Mouse (Mus musculus): ENCODE measurements around the gene Cep19. TPM values are rescaled to one million over a fixed set of nuclear protein-coding genes. Genes with fewer than 3 reads are reported as not detected.
"Not testable (repeated sequence)": the region's sequence is repeated elsewhere in the genome, so short reads cannot be mapped to it uniquely, and the experiment has no call there.

The Cep19 gene
- total and polyA plus RNA-seq, 2 experiments from 2014 or later: 43.6 to 64.8 TPM

GRCm38 (mm10) chr16:32078991-32079511 lies 20.5 kb upstream of the Cep19 start, which contains the start of gene Pak2:
Gene Pak2 (minus strand): TSS chr16:32079342.
- no peaks in the 10 kb centered on the region for H3K9me3 ChIP-seq (ENCODE audit: low read length)
- no peaks in the 10 kb centered on the region; the same call in 1 of the 2 replicates for H3K36me3 ChIP-seq (ENCODE audit: insufficient read depth)
- WGBS: under 1% methylated on average over 37 of the region's 60 CpGs
- ATAC-seq: peak; percentile 99
- no peak for TF ChIP-seq CTCF (IDR thresholded peaks at IDR 0.05; ENCODE audit: low read depth)
- peak within 1 kb of the TSS; percentile 94 for H3K9ac ChIP-seq
- H3K4me2 ChIP-seq (ENCODE audit: low read depth): peak within 1 kb of the TSS; percentile 82
- H3K4me3 ChIP-seq (ENCODE audit: low read depth, low read length): peak within 1 kb of the TSS; percentile 100
- H3K27ac ChIP-seq (ENCODE audit: low read depth, low read length): peak within 1 kb of the TSS; percentile 90
- peaks cover 14% of the 10 kb centered on the region; the same call in 1 of the 2 replicates for H3K4me1 ChIP-seq (ENCODE audit: insufficient read depth)
- DNase-seq: peak; percentile 92
- no peaks in the 10 kb centered on the region for H3K27me3 ChIP-seq (ENCODE audit: insufficient read depth, low read length)

- no peak for TF ChIP-seq CTCF (IDR thresholded peaks at IDR 0.05; ENCODE audit: low read depth)
- Histone ChIP-seq H3K9ac (no peak overlapping the region), H3K9me3 (ENCODE audit: low read length) (no peaks in the 10 kb centered on the region), H3K4me2 (ENCODE audit: low read depth) (no peak overlapping the region), H3K4me1 (ENCODE audit: insufficient read depth) (no peaks in the 10 kb centered on the region), H3K4me3 (ENCODE audit: low read depth, low read length) (no peak overlapping the region), H3K36me3 (ENCODE audit: insufficient read depth) (peaks cover 72% of the 10 kb centered on the region), H3K27me3 (ENCODE audit: insufficient read depth, low read length) (no peaks in the 10 kb centered on the region), H3K27ac (ENCODE audit: low read depth, low read length) (no peak overlapping the region)
- WGBS: 86% methylated on average over 17 of the region's 17 CpGs
- DNase-seq: no peak
- no peak for ATAC-seq
These were observed 11.8 kb upstream of the Cep19 start for GRCm38 (mm10) chr16:32087629-32088443.

DNA sequence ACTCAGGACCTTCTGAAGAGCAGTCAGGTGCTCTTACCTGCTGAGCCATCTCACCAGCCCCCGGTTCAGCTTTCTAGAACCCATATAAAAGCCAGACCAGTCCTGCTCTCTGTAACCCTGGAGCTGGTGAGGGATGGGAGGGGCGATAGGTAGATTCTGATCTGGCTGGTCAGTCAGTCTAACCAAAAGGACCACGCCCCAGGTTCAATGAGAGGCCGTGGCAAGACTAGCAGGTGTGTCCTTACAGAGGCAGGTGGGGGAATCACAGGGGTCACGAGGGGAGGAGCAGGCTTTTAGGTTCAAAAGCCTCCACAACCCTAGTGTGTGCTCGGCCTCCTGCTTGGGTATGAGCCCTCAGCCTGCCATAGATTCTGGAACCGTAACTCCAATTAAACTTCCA lies 8.1 kb upstream of the Cep19 start:
- Histone ChIP-seq H3K4me1 (ENCODE audit: insufficient read depth) (no peaks in the 10 kb centered on the region), H3K4me2 (ENCODE audit: low read depth) (no peak overlapping the region), H3K4me3 (ENCODE audit: low read depth, low read length) (no peak overlapping the region), H3K9me3 (ENCODE audit: low read length) (no peaks in the 10 kb centered on the region), H3K27ac (ENCODE audit: low read depth, low read length) (no peak overlapping the region), H3K27me3 (ENCODE audit: insufficient read depth, low read length) (no peaks in the 10 kb centered on the region), H3K36me3 (ENCODE audit: insufficient read depth) (peaks cover 57% of the 10 kb centered on the region), H3K9ac (no peak overlapping the region)
- 97% methylated on average over 7 of the region's 7 CpGs for WGBS
- DNase-seq (no peak), ATAC-seq (no peak)
- no peak for TF ChIP-seq CTCF (IDR thresholded peaks at IDR 0.05; ENCODE audit: low read depth)

- not testable (repeated sequence) for H3K4me3 ChIP-seq (ENCODE audit: low read depth, low read length); H3K4me2 ChIP-seq (ENCODE audit: low read depth); DNase-seq; H3K9me3 ChIP-seq (ENCODE audit: low read length); ATAC-seq; H3K27me3 ChIP-seq (ENCODE audit: insufficient read depth, low read length); H3K4me1 ChIP-seq (ENCODE audit: insufficient read depth); H3K9ac ChIP-seq; H3K27ac ChIP-seq (ENCODE audit: low read depth, low read length); H3K36me3 ChIP-seq (ENCODE audit: insufficient read depth)
- 86% methylated on average over 2 of the region's 2 CpGs for WGBS
These were observed 1.8 kb upstream of the Cep19 start for GRCm38 (mm10) chr16:32097757-32098156.

DNA sequence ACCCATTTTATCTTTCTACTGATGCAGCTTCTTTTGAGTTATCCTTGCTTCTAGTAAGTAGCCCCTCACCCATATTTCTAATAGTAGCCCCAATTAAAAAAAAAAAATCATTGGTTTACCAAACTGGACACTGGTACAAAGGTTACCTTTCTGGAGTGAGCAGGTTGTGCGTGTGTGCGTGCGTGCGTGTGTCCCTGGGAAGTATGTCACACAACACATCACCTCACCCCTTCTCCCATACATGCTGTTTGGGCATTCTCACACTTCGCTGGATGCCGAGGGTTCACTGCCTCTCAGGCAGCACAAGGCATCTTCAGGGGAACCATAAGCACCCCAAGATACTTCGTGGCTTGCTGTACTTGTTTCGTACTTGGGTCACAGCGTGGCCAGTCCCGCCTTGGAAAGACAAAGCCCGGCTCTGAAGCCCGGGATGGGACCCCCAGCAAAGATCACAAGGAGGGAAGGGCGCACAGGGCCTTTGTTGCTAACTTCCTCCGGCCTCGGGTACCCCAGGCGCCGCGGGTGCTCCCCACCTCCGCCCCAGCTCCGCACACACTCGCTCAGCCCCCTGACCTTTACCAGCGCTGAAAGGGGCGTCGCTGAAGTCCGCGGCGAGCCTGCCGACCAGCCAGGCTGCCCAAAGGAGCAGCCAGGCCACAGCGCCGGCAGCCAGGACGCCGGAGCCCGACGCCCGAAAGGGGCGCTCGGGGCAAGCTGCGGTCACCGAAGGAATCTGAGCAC lies 533 bp upstream of the Cep19 start:
- peaks cover 14% of the 10 kb centered on the region for H3K36me3 ChIP-seq (ENCODE audit: insufficient read depth)
- H3K4me2 ChIP-seq (ENCODE audit: low read depth): peak overlapping the region; percentile 78
- H3K4me3 ChIP-seq (ENCODE audit: low read depth, low read length): peak overlapping the region; percentile 97
- H3K27ac ChIP-seq (ENCODE audit: low read depth, low read length): peak overlapping the region; percentile 73
- no peaks in the 10 kb centered on the region; the same call in 1 of the 2 replicates for H3K4me1 ChIP-seq (ENCODE audit: insufficient read depth)
- no peak for TF ChIP-seq CTCF (IDR thresholded peaks at IDR 0.05; ENCODE audit: low read depth)
- WGBS: 3% methylated on average over 39 of the region's 39 CpGs
- ATAC-seq: peak; percentile 59
- no peaks in the 10 kb centered on the region for H3K9me3 ChIP-seq (ENCODE audit: low read length)
- peak overlapping the region; percentile 81 for H3K9ac ChIP-seq
- H3K27me3 ChIP-seq (ENCODE audit: insufficient read depth, low read length): no peaks in the 10 kb centered on the region
- DNase-seq: peak; percentile 56

DNA sequence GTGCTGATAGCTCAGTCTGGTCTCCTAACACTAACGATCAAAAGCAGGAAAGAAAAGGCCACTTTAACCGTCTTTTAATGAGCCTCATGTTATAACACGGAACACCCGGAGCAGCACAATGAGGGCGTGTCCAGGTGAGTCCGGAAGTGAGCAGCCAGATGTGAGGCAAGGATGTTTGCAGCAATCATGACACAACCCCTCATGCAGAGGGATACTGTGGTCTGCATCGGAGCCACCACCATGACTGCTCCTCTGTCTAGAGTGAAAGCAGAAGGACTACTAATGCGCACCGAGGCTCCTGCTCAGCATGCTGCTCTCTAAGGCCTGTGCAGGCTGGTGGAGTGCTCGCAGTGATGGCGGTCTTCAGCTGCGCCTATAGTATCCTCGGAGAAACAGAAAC lies 2.7 kb downstream of the Cep19 start:
- Histone ChIP-seq H3K4me2 (ENCODE audit: low read depth) (no peak overlapping the region), H3K27ac (ENCODE audit: low read depth, low read length) (no peak overlapping the region), H3K27me3 (ENCODE audit: insufficient read depth, low read length) (no peaks in the 10 kb centered on the region), H3K4me1 (ENCODE audit: insufficient read depth) (no peaks in the 10 kb centered on the region; the same call in 1 of the 2 replicates), H3K4me3 (ENCODE audit: low read depth, low read length) (no peak overlapping the region), H3K9me3 (ENCODE audit: low read length) (no peaks in the 10 kb centered on the region), H3K9ac (no peak overlapping the region), H3K36me3 (ENCODE audit: insufficient read depth) (peaks cover 27% of the 10 kb centered on the region)
- ATAC-seq (no peak), DNase-seq (no peak)
- 86% methylated on average over 13 of the region's 13 CpGs for WGBS
- no peak for TF ChIP-seq CTCF (IDR thresholded peaks at IDR 0.05; ENCODE audit: low read depth)

DNA sequence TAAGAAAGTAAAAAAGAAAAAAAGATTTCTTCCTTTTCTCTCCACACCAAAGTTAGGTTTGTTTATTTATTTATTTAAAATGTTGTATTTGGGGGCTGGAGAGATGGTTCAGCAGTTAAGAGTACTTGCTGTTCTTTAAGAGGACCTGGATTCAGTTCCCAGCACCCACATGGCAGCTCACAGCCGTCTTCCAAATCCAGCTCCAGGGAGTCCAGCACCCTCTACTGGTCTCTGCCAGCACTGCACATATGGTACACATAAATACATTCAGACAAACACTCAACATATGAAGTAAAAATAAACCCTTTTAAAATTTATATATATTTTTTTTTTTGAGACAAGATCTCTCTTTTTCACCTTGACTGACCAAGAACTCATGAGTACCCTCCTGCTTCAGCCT lies 6.1 kb downstream of the Cep19 start:
- no peak for TF ChIP-seq CTCF (IDR thresholded peaks at IDR 0.05; ENCODE audit: low read depth)

More for the DNA sequence above, 6.1 kb downstream of the Cep19 start:
- WGBS: 97% methylated on average over 1 of the region's 1 CpGs
- H3K36me3 ChIP-seq (ENCODE audit: insufficient read depth): peaks cover 35% of the 10 kb centered on the region
- no peak overlapping the region for H3K4me2 ChIP-seq (ENCODE audit: low read depth)
- H3K4me3 ChIP-seq (ENCODE audit: low read depth, low read length): no peak overlapping the region
- no peak for ATAC-seq
- H3K27ac ChIP-seq (ENCODE audit: low read depth, low read length): no peak overlapping the region
- H3K9ac ChIP-seq: no peak overlapping the region
- H3K4me1 ChIP-seq (ENCODE audit: insufficient read depth): no peaks in the 10 kb centered on the region
- H3K27me3 ChIP-seq (ENCODE audit: insufficient read depth, low read length): no peaks in the 10 kb centered on the region
- DNase-seq: no peak
- no peaks in the 10 kb centered on the region for H3K9me3 ChIP-seq (ENCODE audit: low read length)

Measured in forebrain, postnatal 0 days (tissue).